In genomic region chr6:133987068-133987591, GRCm38 (mm10) we compare ENCODE assay signal across 29 mouse cellular contexts. TPM values are rescaled to one million over a fixed set of nuclear protein-coding genes. Genes with fewer than 3 reads are reported as not detected.
DNase-seq lines count a peak whose midpoint lies in the region; ATAC-seq and TF ChIP-seq lines count a peak whose summit lies in the region.
"Had no signal": no experiment of that assay in that cellular context is flagged by ENCODE, and none has a peak within 500 bp of the region (broad histone marks: within the 10 kb centered on the region; RNA-seq: fewer than 3 reads in every experiment).

No protein-coding gene starts in this region.

- TF ChIP-seq CTCF in cerebellum, adult 2 months (IDR thresholded peaks at IDR 0.05; ENCODE audit: borderline replicate concordance, insufficient read depth, low read depth, low read length), result no peak

- ATAC-seq in hematopoietic stem cell, adult 5-6 weeks (replicated peaks in 1 of 2; ENCODE audit: insufficient read depth in 1 of 2, low FRiP score in 2 of 2, low TSS enrichment in 1 of 2, low read depth in 1 of 2, poor library complexity in 2 of 2, severe bottlenecking in 2 of 2), result peak; percentile 43 to 58; a peak in 1 of 4 replicates
- ATAC-seq in erythroblast, adult 5-6 weeks (replicated peaks; ENCODE audit: low FRiP score, poor library complexity, severe bottlenecking), result no peak
- ATAC-seq: CD4-positive, CD25-positive, alpha-beta regulatory T cell, adult 4 months; forebrain, embryonic 15.5 days; hindbrain, postnatal 0 days; inflammation-experienced regulatory T-cells, adult 6 months; intestine, embryonic 16.5 days had no signal

- TF ChIP-seq POLR2A in cerebellum, adult 2 months (IDR thresholded peaks at IDR 0.05; ENCODE audit: borderline replicate concordance, insufficient read depth, low read length), result no peak

- DNase-seq in ES-CJ7 (ENCODE audit: low read depth, low spot score) (peak; percentile 92), ZHBTc4 (ENCODE audit: low read depth, low spot score) (peak; percentile 87)
- no peak for DNase-seq in heart, postnatal 25 days (ENCODE audit: low spot score)
- DNase-seq in cerebellum, adult 2 months, result no peak
- no peak for DNase-seq in urinary bladder, postnatal 10 days (ENCODE audit: low spot score)
- DNase-seq: adrenal gland, adult 8-10 months; adrenal gland, postnatal 25 days; cerebellum, adult 11-12 months; cerebellum, adult 9-10 months; cerebellum, postnatal 14 days; gastrocnemius, postnatal 25 days; heart, adult 2 months; heart, postnatal 14 days; kidney, adult 18-20 months had no signal

- intact Hi-C loops in heart, postnatal 25 days (cut with DNase I), result no loop called here

- 70% methylated on average over 2 of the region's 2 CpGs for WGBS in cerebellum, adult 2 months

- H3K4me1 ChIP-seq in cerebellum, adult 2 months (ENCODE audit: control insufficient read depth, insufficient read depth, low read length), result no peaks in the 10 kb centered on the region
- H3K4me1 ChIP-seq: embryonic facial prominence, embryonic 12.5 days; embryonic facial prominence, embryonic 15.5 days; heart, embryonic 13.5 days had no signal

- no peak overlapping the region for H3K27ac ChIP-seq in cerebellum, adult 2 months (ENCODE audit: insufficient read depth, low read length)
- H3K27ac ChIP-seq: embryonic facial prominence, embryonic 12.5 days; embryonic facial prominence, embryonic 15.5 days; forebrain, embryonic 12.5 days; forebrain, embryonic 15.5 days; heart, adult 2 months; heart, embryonic 10.5 days; heart, embryonic 13.5 days; hindbrain, embryonic 13.5 days; hindbrain, postnatal 0 days had no signal

- no peaks in the 10 kb centered on the region; the same call in 1 of the 2 replicates for H3K27me3 ChIP-seq in cerebellum, adult 2 months (ENCODE audit: control insufficient read depth, insufficient read depth, low read length)
- H3K27me3 ChIP-seq: embryonic facial prominence, embryonic 12.5 days; embryonic facial prominence, embryonic 15.5 days; forebrain, embryonic 12.5 days; forebrain, embryonic 15.5 days; heart, embryonic 13.5 days had no signal

- H3K4me3 ChIP-seq in cerebellum, adult 2 months (replicated peaks; ENCODE audit: insufficient read depth, low read depth, low read length), result no peak overlapping the region
- H3K4me3 ChIP-seq: embryonic facial prominence, embryonic 12.5 days; embryonic facial prominence, embryonic 15.5 days; erythroblast, embryonic 14.5 days; forebrain, embryonic 12.5 days; forebrain, embryonic 15.5 days; heart, adult 2 months; heart, embryonic 10.5 days; heart, embryonic 13.5 days; hindbrain, embryonic 10.5 days; hindbrain, embryonic 13.5 days had no signal

RNA-seq across cellular contexts. Expression of gene Etv6, which starts 48.4 kb away (rescaled TPM):
- 139 and 157 TPM in 2 replicates for total RNA-seq in hematopoietic stem cell, adult 5-6 weeks (2017)
- 10 to 100 TPM; 11.4 to 13.0 TPM for total RNA-seq in heart, postnatal 25 days (2021)
- polyA plus RNA-seq in cerebellum, adult 2 months (2012; rRNA removed), result 8.9 and 9.1 TPM in 2 replicates
- 16.7 and 18.6 TPM in 2 replicates for total RNA-seq in erythroblast, adult 5-6 weeks (2015; ENCODE audit: low replicate concordance)
- total RNA-seq in erythroblast, adult 5-6 weeks (2017; ENCODE audit: low replicate concordance), result 7.4 and 11.1 TPM in 2 replicates

Comparison
In these comparisons a context has a peak if more than half of its experiments do, and no peak if none do; other contexts are left out.
1. DNase-seq: peak in ES-CJ7 (single experiment) and ZHBTc4 (single experiment); none in heart, postnatal 25 days (single experiment), cerebellum, adult 2 months (0 of 2) and urinary bladder, postnatal 10 days (single experiment).